Mouse (Mus musculus) E14TG2a.4 (cell line): ENCODE measurements around the gene Plaur.

Experiments used
- CTCF ChIP-seq: conservative IDR thresholded peaks from 2 replicates; pipeline ENCODE4 v1.5.1; 2014; ENCODE audit warnings: low read length
- NANOG ChIP-seq: IDR thresholded peaks from 2 replicates; pipeline ENCODE4 v1.6.1; 2014; ENCODE audit warnings: borderline replicate concordance, low read length, mixed read lengths
- POU5F1 ChIP-seq: IDR thresholded peaks from 2 replicates; pipeline ENCODE4 v1.6.1; 2014; ENCODE audit warnings: low read length, borderline replicate concordance

- no peak for TF ChIP-seq CTCF
- no peak for TF ChIP-seq NANOG
- TF ChIP-seq POU5F1 = no peak
Observed at GRCm38 (mm10) chr7:24504004-24504403, 41.7 kb downstream of the Plaur start.
